Mouse (Mus musculus) cerebellum, postnatal 14 days (tissue): ENCODE measurements around the gene Abhd11.
A peak's percentile ranks its signal among the peaks of the same experiment; 100 is the strongest.
"Not testable (repeated sequence)": the region's sequence is repeated elsewhere in the genome, so short reads cannot be mapped to it uniquely, and the experiment has no call there.

ENCODE experiments used
- DNase-seq, 2 experiments: peaks; one replicate each; pipeline ENCODE4 v3.0.0; 2021; ENCODE audit warnings: mixed read lengths in 2 of 2

Abhd11 gene

DNA sequence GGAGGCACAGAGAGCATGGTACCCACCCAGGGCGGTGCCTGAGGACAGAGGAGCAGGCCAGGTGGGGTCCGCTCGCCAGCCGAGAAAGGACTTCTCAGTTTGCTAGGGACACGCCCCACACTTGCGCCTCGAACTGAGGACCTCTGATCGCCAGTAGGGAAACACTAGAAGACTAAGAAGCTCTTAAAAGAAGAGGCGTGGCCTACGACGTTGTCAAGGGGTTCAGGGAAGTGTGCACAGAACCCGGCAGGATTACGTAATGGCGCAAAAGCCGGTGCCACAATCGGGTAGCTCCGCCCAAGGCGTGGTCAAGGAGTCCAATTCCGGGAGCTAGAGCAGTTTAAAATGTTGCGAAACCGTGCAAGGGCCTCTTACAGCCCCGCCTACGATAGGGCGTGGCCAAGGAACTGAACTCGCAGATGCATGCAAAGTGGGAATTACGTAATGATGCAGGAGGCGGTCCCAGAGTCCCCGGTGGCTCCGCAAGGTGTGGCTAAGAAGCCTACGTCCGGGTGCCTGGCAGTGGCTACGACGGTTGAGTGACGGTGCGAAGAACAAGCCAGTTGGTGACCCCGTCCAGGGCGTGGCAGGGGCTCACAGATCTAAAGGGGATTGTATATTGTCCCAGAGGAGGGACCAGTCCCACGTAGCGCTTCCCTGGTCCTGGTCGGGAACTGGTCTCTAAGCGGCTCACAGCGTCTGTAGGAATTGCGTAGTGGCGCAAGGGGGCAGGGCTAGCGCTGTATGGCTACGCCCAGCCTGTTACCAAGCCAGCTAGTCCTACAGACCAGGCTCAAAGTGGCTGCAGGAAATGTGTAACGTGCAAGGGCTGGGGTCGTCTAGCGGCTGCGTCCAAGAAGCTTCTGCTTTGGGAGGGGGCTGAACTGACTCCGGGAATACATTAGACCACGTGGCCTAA lies at the start of gene Abhd11:
Gene Abhd11 (plus strand): TSS at position 482 of the 919 bp plus-strand sequence.
- DNase-seq: peak; percentile 97 to 98

DNA sequence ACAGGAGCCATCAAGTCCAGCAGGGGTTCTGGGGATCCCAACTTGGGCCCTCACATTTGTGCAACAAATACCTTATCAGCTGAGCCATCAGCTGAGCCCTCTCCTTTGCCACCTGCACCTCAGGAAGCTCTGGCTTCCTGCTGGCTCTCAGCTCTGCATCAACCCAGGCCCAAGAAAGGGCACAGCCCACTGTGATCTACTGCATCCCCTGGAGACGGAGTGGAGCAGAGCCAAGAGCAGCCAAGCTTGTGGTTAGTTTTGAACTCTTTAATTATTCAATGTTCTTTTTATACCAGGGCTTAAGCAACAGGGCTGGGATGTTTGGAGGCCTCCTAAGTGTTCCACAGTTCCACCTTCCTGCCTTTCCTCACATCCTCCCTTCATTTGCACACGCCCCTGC lies 48.5 kb upstream of the Abhd11 start:
- no peak for DNase-seq

DNA sequence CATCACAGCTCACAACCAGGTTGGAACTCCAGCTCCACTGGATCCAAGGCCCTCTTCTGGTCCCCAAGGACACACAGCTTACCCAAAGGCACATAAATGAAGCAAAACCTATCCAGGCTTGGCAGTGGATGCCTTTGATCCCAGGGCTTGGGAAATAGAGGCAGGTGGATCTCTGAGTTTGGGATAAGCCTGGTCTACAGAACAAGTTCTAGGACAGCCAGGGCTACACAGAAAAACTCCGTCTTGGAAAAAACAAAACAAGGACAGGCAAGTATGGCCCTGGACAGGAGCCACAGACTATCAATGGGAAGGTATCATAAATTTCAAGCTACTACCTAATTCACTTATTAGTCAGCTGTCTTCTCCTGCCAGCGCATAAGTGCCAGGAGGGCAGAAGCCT lies 47.4 kb upstream of the Abhd11 start:
- DNase-seq: no peak

DNA sequence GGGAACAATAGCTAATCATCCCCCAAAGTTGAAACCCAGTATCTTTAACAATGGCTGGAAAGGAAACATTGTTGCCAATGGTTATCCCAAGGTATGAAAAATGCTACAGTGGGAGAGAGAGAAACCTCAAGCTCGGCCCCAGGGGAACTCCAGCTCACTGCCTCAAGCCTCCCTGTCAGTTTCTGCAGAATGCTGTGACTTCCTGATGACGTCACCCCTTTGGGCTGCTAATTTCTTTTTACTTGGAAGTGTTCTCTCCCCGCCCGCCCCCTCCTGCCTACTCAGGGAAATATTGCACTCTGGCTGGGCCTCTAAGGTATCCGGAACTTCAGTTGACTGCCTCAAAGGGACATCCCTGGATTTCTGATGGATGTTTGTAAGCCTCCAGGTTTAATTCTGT lies 45.4 kb upstream of the Abhd11 start:
- DNase-seq: no peak

DNA sequence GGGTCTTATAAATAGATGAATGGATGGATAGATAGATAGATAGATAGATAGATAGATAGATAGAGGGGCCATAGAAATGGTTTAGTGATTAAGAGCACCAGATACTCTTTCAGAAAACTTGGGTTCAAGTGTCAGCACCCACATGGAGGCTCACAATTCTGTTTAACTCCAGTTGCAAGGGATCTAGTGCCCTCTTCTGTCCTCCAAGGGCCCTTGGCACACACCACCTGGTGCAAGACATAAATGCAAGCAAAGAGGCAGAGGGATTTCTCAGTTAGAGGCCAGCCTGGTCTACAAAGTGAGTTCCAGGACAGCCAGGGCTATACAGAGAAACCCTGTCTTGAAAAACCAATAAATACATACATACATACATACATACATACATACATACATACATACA lies 44.3 kb upstream of the Abhd11 start:
- DNase-seq: not testable (repeated sequence)

DNA sequence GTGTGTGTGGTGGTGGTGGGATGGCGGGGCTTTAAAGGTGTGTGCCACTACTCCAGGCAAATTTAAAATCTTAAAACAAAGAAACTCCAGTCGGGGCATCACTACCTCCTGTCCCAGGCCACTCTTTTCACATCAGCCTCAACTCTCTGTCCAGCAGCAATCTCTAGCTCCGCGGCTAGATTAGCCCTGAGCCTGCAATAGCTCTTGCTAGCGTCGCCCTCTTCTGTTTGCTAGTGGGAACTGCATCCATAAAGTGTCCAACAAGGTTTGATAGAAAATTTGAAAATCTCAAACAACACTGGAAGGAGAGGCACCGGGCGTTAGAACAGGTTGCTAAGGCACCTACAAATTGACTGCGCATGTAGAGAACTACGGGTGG lies 43.5 kb upstream of the Abhd11 start:
- peak; percentile 83 to 88 for DNase-seq

DNA sequence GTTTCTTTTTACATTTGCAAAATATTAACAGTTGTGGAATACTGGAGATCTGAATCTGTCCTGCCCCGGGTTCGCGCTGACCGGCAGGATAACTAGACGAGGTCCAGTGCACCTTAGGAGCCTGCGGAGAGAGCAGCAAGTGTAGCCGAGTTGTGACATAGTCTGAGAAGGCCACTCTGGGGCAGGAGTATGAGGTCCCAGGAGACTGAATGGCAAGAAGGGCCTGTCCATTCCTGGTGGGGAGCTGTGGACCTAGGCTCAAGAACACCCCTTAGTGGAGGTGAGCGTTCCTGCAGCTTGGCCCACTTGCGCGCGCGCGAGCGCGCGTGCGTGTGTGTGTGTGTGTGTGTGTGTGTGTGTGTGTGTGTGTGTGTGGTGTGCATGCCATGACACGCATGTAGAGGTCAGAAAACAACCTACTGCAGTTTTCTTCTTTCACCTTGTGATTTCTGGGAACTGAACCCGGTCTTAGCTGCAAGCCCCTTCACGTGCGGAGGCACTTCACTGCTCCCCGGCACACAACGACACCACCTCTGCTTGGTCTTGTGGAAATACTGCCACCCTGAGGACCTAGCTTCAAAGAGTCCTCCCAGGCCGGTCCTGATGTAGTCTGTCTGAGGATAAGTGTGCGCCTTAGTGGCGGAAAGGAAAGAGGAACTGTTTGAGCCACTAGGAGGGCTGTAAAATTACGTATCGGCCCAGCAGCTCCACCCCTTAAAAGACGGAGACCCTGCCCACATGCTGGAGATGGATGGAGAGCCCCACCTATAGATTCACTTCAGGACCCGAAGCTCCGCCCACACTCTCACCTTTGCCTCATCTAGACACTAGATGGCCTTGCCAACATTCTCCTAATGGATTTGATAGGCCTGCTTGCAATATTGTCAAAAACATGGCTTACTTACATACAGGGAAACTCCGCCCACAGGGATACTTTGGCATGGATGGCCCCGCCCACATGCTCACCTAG lies 42.8 kb upstream of the Abhd11 start:
- peak; percentile 54 to 68 for DNase-seq

DNA sequence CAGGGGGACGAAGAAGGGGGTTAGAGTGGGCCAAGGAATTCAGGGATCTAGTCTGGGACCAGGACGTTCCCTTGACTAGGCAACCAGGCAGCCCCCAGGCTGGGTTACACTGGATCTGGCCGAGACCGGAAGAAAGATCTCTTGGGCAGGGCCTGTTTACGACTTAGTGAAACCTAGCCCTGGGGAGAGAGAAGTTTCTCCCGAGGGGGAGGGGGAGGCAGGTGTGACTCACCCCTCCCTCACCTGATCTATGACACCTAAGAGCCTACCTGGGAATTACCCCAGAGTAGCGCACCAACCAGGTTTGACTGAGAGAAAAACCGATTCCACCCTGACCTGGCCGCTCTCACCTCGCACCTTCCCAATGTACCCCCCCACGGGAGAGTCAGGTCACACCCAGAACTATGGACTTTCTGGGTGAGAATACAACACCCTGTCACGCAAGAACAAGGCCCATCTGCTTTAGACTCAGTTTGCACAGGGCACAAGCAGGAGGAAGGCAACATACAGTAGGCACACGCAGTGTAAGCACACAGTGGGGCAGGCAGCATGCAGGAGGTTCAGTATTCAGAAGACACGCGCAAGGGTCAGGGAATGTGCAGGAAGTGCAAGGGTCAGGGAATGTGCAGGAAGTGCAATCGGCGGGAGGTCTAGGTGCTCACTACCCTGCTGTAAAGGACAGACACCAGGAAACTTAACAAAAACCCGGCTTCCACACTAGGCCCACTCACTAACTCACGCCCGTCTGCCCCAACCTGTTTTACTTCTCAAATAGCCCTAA lies 41.6 kb upstream of the Abhd11 start:
- no peak for DNase-seq

DNA sequence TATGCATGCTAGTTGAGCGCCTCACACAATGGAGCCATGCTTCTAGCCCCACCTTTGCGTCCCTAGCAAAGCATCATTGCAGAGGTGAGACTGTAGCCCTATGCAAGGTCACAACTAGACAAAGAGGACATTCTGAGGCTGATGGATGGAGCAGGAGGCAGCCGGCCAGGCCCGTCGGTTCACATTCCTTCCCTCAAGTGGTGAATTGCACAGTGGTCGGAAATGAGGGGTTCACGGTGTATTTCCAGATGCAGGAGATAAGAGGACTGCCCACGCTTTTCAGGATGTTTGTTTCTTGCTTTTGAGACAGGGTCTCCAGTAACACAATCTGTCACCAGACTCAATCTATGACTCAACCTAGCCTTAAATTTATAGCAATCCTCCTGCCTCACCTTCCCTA lies 38.3 kb upstream of the Abhd11 start:
- DNase-seq: no peak

DNA sequence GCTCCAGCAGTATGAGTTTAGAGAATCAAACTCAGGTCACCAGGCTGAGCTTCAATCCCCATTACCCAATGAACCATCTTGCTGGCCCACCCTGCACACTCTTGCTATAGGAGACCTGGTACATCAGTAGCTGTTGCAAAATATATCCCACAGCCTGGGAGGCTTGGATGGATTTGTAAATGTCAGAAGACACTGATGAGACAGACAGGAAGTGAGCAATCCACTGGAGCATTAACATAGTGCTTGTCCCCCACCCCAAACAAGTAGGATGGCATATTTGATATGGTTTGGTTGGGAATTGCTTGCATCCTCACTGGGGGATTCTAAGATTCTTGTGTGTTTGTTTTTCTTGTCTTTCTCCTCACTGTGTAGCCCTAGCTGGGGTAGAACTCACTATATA lies 35.9 kb upstream of the Abhd11 start:
- no peak for DNase-seq

DNA sequence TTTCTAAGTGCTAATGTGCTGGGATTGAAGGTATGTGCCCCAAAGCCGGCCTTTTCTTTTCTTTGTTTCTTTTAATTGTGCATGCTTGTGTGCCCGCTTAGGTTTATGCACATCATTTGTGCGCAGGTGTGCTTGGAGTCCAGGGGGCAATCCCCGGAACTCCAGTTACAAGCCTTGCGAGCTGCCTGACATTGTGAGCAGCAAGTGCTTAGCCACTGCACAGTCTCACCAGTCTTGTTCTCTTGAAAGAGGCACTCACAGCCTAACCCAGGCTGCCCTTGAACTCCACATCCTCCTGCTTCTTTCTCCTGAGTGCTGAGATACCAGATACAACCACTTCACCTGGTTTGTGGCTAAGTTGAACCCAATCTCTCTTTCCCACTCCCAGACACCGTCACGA lies 35.4 kb upstream of the Abhd11 start:
- DNase-seq: no peak

DNA sequence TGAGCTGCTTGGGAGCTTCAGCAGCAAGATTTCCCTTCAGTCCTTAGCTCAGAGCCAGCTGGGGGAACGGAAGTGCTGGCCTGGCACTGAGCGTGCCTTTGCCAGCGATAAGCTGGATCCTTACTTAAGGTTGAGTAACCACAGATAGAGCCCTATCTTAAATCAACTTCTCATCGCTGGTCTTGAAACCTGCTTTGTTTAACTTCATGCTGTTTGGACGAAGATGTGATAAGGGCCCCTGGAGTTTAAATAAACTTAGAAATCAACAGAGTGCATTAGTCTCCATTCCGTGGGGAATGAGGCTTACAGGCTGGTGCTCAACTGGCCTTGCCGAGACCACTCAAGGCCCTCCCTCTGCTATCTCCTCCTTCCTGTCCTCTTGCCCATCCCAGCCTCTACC lies 34.7 kb upstream of the Abhd11 start:
- no peak for DNase-seq

DNA sequence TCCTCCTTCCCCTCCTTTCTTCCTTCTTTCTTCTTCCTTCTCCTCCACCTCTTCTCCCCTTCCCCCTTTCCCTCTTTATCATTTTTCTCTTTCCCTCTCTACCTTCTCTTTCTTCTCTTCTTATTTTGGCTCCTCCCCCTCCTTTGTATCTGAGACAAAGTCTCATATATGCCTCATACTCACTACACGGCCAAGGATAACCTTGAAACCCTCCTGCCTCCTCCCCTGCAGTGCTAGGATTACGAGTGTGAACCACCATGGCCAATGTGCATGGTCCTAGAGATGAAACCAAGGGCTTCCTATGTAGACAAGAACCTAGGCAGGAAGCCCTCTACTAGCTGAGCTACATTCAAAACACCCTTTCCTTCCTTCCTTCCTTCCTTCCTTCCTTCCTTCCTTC lies 34.0 kb upstream of the Abhd11 start:
- no peak for DNase-seq

DNA sequence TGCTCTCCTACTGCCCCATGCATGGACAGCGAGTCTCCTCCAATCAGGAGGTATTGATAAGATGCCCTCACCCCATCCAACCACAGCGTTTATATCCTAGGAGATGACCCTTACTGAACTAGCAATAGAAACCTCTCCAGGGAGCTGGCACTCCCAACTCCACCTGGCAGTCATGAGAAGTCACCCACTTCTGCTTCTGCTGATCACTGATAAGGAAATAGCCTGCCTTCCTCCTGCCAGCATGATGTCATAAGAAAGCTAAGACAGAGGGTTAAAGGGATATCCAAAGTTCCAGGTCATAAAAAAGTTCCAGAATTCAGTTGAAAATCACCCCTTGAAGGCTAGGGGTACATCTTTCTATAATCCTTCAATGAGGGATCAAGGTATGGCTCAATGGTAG lies 32.8 kb upstream of the Abhd11 start:
- DNase-seq: no peak

DNA sequence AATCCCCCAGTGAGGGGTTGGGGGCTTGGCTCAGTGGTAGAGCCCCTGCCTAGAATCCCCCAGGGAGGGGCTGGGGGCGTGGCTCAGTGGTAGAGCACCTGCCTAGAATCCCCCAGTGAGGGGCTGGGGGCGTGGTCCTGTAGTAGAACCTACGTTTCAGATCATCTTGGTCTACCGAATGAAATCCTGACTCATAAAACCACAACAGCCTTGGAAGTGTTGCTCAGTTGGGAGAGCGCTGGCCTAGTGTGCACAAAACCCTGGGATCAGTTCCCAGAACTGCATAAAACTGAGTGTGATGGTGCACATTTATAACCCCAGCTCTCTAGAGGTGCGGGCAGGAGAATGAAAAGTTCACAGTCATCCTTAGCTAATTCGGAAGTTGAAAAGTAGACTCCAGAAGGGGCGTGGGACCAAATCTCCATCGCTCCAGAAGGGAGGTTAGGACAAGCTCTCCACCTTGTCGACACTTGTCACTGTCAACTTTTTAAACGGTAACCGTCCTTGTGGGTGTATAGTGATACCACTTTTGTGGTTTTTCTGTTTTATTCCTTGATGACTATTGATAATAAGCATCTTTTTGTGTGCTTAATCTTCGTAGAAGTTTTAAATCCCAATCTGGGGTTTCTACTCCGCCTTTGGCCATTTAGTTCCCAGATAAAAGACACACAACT lies 32.2 kb upstream of the Abhd11 start:
- no peak for DNase-seq

DNA sequence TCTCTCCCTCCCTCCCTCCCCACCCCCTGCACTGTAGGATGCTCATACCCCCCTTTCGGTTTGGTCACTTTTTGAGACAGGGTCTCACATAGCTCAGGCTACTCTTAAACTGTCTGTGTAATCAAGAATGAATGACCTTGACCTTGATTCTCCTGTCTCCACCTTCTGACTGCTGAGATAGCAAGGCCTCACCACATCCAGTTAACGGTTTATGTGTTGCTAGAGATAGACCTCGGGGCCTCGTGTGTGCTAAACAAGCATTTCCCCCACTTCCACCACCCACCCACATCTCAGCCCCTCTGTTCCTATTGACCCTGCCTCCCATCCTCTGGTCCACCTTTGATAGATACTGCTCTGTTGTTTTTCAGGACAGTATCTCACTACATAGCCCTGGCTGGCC lies 31.1 kb upstream of the Abhd11 start:
- DNase-seq: no peak

DNA sequence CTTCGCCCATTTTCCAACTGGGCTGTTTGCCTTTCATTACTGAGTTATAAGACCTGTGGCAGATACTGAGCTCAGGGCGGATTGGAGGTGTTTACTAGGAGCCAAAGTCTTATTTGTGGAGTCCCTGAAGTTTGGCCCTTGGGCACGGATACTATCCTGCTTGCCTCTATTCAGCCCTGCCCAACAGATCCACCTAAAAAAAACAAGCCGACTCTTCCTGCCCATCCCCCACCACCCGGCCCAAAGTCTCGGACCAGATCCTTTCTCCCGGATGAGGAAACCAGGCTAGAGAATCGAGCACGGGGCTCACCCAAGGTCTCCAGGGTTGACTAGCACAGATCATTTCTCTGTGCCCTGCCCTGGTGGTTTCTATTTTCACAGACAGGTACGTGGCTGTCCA lies 27.8 kb upstream of the Abhd11 start:
- no peak for DNase-seq

DNA sequence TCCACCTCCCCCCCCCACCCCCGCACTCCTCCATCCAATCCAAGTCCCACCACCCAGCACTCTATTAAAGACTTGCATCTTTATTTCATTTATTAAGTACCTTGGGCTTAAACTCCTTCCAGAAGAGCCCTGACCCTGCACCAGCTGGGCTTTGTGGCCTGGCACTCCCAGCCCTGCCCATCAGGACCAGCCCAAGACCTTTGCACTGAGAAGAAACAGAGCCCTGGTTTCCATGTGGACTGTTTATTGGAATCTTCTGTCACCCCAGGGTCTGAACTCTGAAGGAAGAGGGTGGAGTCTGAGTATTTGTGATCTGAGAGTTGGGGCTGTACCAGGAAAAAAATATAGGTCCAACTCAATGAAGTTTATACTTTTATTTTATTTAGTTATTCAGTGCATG lies 25.8 kb upstream of the Abhd11 start:
- DNase-seq: no peak

DNA sequence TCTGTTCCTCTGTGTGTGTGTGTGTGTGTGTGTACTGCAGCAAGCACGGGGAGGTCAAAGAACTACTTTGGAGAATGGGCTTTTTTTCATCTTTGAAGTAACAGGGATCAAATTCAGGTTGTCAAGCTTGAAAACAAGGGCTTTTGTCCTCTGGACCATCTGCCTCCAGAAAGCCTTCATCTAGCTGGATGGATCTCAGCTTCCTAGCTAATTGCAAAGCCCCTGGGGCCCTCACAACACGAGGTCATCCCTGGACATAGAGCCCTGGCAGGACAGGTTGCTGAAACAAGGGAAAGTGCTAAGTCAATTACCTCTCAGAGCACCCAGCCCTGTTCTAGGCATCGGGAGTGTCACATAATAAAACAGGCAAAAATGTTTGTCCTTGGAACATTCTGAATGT lies 25.2 kb upstream of the Abhd11 start:
- DNase-seq: no peak

DNA sequence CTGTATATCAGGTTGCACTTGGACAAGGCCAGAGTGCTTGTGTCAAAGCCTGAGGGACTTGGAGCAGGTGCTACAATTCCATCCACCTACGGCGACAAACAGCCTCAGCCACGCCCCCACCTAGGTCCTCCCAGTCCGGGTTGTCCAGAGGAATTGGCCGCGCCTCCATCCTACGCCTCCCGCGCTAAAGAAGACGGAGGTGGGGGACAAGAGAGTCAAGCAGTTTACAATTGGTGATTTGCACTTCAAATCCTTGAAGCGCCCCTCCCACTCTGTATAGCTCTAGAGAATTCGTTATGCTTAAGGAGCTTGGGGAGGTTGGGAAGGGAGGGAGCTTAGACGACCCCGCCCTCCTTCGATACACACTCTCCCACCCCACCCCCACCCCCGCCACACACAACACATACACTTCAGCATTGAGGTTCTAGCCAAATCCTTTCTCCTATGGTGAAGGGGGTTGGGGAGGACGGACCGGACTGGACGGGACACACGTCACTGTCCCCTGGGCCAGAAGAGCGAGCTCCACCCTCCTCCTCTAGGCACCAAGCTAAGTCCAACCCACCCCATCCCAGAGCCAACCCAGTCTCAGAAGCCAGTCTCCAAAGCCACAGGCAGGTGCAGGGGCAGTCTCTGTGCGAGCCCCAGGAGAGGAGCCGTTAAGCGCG lies 23.2 kb upstream of the Abhd11 start, which contains the start of gene Cldn3:
Gene Cldn3 (plus strand): TSS at position 582 of the 665 bp plus-strand sequence.
- DNase-seq: peak; percentile 59 to 70
